Mouse (Mus musculus): Measurements from ENCODE around the gene Rcc2. TPM values are rescaled to one million over a fixed set of nuclear protein-coding genes. Genes with fewer than 3 reads are reported as not detected.
A peak's percentile ranks its signal among the peaks of the same experiment; 100 is the strongest.

Rcc2 gene
- polyA plus RNA-seq, 1 experiment from 2014 or later, result 30.7 TPM

DNA sequence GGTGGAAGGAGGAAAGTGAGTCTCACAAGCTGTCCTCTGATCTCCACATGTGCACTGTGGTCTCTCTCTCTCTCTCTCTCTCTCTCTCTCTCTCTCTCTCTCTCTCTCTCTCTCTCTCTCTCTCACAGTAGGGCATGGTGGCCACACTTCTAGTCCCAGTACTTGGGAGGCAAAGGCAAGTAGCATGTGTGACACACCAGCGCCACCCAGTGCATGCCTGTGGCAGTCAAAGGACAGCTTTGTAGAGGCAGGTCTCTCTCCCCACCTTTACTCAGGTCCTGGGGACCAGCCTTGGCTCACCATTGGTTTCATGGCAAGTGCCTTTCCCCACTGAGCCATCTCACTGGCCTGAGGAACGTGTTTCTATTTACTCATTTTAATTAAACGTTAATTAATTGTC, 44.3 kb downstream of the Rcc2 start:
- Histone ChIP-seq H3K4me2 (no peak overlapping the region), H3K27ac (replicated peaks) (no peak overlapping the region), H3K9me3 (no peaks in the 10 kb centered on the region), H3K27me3 (no peaks in the 10 kb centered on the region), H3K36me3 (no peaks in the 10 kb centered on the region), H3K4me3 (no peak overlapping the region), H3K9ac (no peak overlapping the region), H3K4me1 (replicated peaks) (peaks cover 9% of the 10 kb centered on the region; the same call in 1 of the 2 replicates)
- ATAC-seq (ENCODE audit: low read depth), result no peak
- WGBS, result 23% methylated on average over 3 of the region's 3 CpGs

DNA sequence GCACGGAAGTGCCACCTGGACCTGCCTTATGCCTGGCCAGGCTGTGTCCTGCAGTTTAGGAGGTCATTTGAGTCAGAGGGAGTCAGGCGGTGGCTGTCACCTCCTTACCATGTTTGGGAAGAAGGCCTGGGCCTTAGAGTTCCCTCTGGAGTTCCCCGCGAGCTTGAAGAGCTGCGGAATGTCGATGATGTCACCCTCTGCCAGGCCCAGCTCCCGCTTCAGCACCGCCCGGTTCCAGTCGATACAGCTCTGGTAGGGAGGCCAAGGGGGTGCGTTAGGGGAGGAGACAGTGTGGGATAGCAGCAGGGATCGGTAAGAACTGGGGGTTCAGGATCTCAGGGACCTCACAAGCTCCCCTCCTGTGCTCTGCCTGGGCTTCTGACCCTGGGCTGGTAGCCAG, 47.6 kb downstream of the Rcc2 start:
- Histone ChIP-seq H3K36me3 (no peaks in the 10 kb centered on the region), H3K27ac (replicated peaks) (no peak overlapping the region), H3K4me3 (no peak overlapping the region), H3K4me1 (replicated peaks) (peaks cover 10% of the 10 kb centered on the region), H3K9me3 (no peaks in the 10 kb centered on the region), H3K9ac (no peak overlapping the region), H3K4me2 (no peak overlapping the region), H3K27me3 (no peaks in the 10 kb centered on the region)
- 36% methylated on average over 12 of the region's 12 CpGs for WGBS
- ATAC-seq (ENCODE audit: low read depth), result 0 out of 2 replicates have a peak, but pooled peaks have one; percentile 8

DNA sequence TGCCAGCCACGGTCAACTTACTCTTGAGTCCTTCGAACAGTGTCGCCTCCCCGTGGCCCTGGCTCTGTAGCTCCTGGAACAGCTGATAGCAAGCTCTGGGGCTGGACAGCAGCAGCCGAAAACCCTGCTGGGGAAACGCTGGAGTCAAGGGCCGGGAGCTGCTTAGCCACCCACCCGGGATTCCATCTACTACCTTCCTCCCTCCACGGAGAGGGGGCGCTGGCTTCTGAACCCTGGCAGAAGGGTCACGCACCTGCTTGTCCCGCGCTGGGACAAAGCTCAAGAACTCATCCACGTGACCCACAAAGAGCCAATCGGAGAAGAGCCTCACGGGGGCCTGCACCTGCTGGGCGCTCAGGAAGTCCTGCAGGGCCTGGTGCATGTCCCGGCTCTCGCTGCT, 50.0 kb downstream of the Rcc2 start:
- peaks cover 10% of the 10 kb centered on the region for H3K4me1 ChIP-seq (replicated peaks)
- H3K9me3 ChIP-seq, result no peaks in the 10 kb centered on the region
- H3K9ac ChIP-seq, result no peak overlapping the region
- no peak for ATAC-seq (ENCODE audit: low read depth)
- WGBS, result 5% methylated on average over 19 of the region's 19 CpGs
- no peak overlapping the region for H3K27ac ChIP-seq (replicated peaks)
- H3K36me3 ChIP-seq, result no peaks in the 10 kb centered on the region
- H3K27me3 ChIP-seq, result no peaks in the 10 kb centered on the region
- peak overlapping the region; percentile 46 for H3K4me2 ChIP-seq
- H3K4me3 ChIP-seq, result peak overlapping the region; percentile 3; the same call in 1 of the 2 replicates

DNA sequence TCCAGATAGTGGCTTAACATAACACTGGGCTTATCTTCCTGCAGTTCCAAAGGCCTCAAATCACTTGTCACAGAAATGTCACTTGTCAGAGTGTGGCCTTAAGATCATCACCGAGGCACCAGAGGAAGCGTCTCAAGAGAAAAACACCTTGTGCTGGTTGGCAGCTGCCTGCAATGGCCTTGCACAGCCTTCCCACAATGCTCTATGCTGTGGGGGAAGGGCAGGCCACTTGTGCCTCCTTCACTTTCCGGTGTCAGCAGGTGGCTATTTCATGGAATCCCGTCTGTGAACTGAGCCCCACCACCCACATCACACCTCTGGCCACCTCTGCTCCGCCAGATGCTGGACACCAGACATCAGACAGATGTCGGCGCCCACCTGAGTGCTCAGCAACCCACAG, 53.0 kb downstream of the Rcc2 start:
- Histone ChIP-seq H3K9ac (no peak overlapping the region), H3K9me3 (no peaks in the 10 kb centered on the region), H3K4me1 (replicated peaks) (peaks cover 14% of the 10 kb centered on the region), H3K27me3 (no peaks in the 10 kb centered on the region), H3K4me3 (no peak overlapping the region), H3K27ac (replicated peaks) (no peak overlapping the region), H3K4me2 (no peak overlapping the region), H3K36me3 (no peaks in the 10 kb centered on the region)
- no peak for ATAC-seq (ENCODE audit: low read depth)
- 68% methylated on average over 7 of the region's 7 CpGs for WGBS

DNA sequence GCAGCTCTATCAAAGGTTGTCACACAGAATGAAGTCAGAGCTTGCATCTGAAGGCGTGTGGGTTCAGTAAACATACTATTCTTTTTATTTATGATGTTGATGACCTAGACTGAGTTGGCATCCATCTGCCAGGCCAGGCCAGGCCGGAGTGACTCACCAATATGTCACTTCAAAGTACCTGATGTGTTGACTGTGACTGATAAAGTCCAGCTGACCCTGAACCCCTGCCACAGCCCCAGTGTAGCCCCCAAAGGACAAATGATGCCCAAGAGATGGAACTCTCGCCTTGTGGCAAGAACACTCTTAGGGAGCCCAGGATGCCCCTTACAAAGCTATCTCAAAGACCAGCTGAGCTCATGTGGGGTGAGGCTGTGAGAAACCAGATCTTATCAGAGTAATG, 55.5 kb downstream of the Rcc2 start:
- no peaks in the 10 kb centered on the region for H3K9me3 ChIP-seq
- no peak overlapping the region for H3K9ac ChIP-seq
- 89% methylated on average over 3 of the region's 3 CpGs for WGBS
- no peak for ATAC-seq (ENCODE audit: low read depth)
- no peaks in the 10 kb centered on the region for H3K36me3 ChIP-seq
- peaks cover 7% of the 10 kb centered on the region; the same call in 1 of the 2 replicates for H3K4me1 ChIP-seq (replicated peaks)
- no peak overlapping the region for H3K27ac ChIP-seq (replicated peaks)
- H3K4me3 ChIP-seq, result no peak overlapping the region
- H3K4me2 ChIP-seq, result no peak overlapping the region
- no peaks in the 10 kb centered on the region for H3K27me3 ChIP-seq

DNA sequence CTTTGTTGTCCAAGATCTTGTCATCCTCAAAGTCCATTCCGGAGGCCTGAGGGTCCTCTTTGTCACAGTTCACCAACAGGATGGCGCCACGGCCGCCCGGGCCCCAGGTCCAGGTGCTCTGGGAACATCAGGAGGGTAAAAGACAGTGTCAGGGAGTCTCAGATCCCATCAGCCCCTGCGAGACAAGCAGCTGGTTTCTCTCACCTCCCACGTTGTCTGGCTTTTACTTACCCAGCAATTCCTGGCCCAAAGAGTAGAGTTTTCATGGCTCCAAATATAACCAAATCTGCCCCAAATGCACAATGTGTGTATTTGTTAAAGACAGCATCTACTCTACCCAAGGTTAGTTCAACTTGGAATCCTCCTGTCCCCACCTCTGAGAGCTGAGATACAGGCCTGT, 61.3 kb downstream of the Rcc2 start:
- ATAC-seq (ENCODE audit: low read depth), result no peak
- no peak overlapping the region for H3K9ac ChIP-seq
- H3K4me3 ChIP-seq, result no peak overlapping the region
- no peaks in the 10 kb centered on the region for H3K9me3 ChIP-seq
- H3K27ac ChIP-seq (replicated peaks), result no peak overlapping the region
- H3K27me3 ChIP-seq, result no peaks in the 10 kb centered on the region
- peaks cover 7% of the 10 kb centered on the region; the same call in 1 of the 2 replicates for H3K4me1 ChIP-seq (replicated peaks)
- H3K36me3 ChIP-seq, result no peaks in the 10 kb centered on the region
- H3K4me2 ChIP-seq, result no peak overlapping the region
- WGBS, result 91% methylated on average over 7 of the region's 7 CpGs

DNA sequence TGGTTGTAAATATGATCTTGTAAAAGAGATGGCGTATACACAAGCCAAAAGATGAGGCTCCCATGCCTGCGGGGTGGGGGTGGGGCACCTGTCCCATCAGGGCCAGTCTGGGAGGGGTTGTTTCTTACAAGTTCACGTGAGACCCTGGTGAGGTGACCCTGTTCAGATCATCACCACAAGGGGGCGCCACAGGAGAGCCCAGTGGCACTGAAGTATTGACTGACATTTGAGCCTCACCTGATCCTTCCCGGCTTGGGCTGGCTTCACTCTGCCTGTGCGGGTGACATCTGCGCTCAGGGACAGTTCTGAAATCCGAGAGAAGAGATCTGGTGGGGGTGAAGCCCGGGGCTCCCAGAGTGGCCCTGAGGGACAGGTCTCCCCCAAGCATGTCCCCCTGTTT, 62.8 kb downstream of the Rcc2 start:
- no peak for ATAC-seq (ENCODE audit: low read depth)
- Histone ChIP-seq H3K27me3 (no peaks in the 10 kb centered on the region), H3K4me3 (no peak overlapping the region), H3K9me3 (no peaks in the 10 kb centered on the region), H3K4me2 (no peak overlapping the region), H3K9ac (no peak overlapping the region), H3K36me3 (no peaks in the 10 kb centered on the region), H3K27ac (replicated peaks) (no peak overlapping the region), H3K4me1 (replicated peaks) (peaks cover 2% of the 10 kb centered on the region; the same call in 1 of the 2 replicates)
- 12% methylated on average over 9 of the region's 9 CpGs for WGBS

DNA sequence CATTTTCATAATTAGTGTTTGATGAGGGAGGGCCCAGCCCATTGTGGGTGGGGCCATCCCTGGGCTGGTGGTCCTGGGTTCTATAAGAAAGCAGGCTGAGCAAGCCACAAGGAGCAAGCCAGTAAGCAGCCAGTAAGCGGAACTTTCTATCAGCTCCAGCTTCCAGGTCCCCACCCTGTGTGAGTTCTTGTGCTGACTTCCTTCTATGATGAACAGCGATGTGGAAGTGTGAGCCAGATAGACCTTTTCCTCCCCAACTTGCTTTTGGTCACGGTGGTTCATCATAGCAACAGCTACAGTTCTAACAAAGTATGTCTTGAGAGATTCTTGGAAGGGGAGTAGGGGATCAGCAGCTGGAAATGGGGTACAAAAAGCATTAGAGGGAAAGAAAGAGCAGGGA, 65.6 kb downstream of the Rcc2 start:
- WGBS, result 86% methylated on average over 3 of the region's 3 CpGs

DNA sequence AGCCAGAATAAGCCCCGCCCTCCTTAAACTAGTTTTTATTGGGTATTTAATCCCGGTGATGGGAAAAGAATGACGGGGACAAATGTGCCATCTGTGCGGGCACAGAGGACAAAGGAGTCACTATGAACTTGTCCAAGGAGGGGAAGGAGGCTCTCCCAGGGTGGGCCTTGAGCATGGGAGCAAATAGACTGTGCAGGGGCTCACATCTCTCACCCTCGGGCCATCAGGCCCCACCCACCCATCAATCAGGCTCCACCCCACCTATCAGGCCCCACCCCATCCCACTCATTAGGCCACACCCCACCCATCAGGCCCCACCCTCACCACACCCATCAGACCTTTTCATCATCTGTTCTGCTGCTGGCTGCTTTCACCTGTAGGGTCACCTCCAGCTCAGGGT, 68.6 kb downstream of the Rcc2 start:
- Histone ChIP-seq H3K27me3 (no peaks in the 10 kb centered on the region), H3K4me1 (replicated peaks) (peaks cover 14% of the 10 kb centered on the region), H3K4me2 (no peak overlapping the region), H3K36me3 (no peaks in the 10 kb centered on the region), H3K4me3 (no peak overlapping the region), H3K9ac (no peak overlapping the region), H3K27ac (replicated peaks) (no peak overlapping the region), H3K9me3 (no peaks in the 10 kb centered on the region)
- 67% methylated on average over 5 of the region's 5 CpGs for WGBS
- ATAC-seq (ENCODE audit: low read depth), result no peak

More for the DNA sequence above, 65.6 kb downstream of the Rcc2 start:
- Histone ChIP-seq H3K4me1 (replicated peaks) (peaks cover 5% of the 10 kb centered on the region), H3K9me3 (no peaks in the 10 kb centered on the region), H3K4me2 (no peak overlapping the region), H3K27me3 (no peaks in the 10 kb centered on the region), H3K36me3 (no peaks in the 10 kb centered on the region), H3K27ac (replicated peaks) (no peak overlapping the region), H3K9ac (no peak overlapping the region), H3K4me3 (no peak overlapping the region)
- no peak for ATAC-seq (ENCODE audit: low read depth)

DNA sequence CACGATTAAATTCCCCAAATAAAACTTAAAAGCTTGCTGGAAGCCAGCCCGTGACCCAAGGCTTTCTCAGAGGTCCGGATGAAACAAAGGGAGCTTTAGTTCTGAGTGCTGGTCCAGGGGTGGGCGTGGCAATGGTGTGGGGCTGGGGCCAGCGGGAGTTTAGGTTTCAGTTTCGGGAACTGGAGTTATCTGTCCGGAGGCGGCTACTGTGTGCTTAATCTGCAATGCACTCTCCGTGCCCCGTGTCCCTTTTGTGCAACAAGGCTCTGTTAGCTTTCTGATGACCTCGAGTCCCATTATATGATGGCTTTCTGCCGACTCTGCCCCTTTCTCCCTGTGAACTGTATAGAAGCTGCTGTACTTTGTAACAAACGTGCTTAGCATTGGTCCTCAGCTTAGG, 70.1 kb downstream of the Rcc2 start:
- H3K4me2 ChIP-seq, result peak overlapping the region; percentile 41
- peak overlapping the region; percentile 16 for H3K4me3 ChIP-seq
- H3K36me3 ChIP-seq, result no peaks in the 10 kb centered on the region
- H3K9ac ChIP-seq, result 0 out of 2 replicates have a peak overlapping the region, but pooled peaks have one; percentile 27
- no peaks in the 10 kb centered on the region for H3K9me3 ChIP-seq
- H3K27ac ChIP-seq (replicated peaks), result no peak overlapping the region
- H3K27me3 ChIP-seq, result no peaks in the 10 kb centered on the region
- WGBS, result 10% methylated on average over 13 of the region's 13 CpGs
- peaks cover 14% of the 10 kb centered on the region for H3K4me1 ChIP-seq (replicated peaks)
- no peak for ATAC-seq (ENCODE audit: low read depth)

DNA sequence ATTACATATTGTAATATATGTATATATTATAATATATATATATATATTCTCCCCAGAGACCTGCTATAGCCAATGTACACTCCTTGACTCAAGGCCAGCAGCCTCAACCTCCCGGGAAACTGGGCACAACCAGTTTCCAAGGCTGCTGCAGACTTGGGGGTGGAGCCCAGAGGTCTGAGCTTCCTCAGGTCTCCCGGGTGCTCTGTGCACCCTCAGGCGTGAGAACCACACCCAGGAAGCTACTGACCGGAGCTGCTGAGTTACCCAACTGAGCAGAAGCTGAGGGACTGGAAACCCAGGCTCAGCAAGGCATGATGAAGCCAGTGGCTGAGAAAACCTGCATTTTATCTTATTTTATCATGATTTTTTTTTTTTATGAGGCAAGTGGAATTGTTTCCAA, 70.8 kb downstream of the Rcc2 start:
- Histone ChIP-seq H3K27ac (replicated peaks) (no peak overlapping the region), H3K4me3 (no peak overlapping the region), H3K27me3 (no peaks in the 10 kb centered on the region), H3K4me1 (replicated peaks) (peaks cover 14% of the 10 kb centered on the region), H3K36me3 (no peaks in the 10 kb centered on the region), H3K9me3 (no peaks in the 10 kb centered on the region), H3K4me2 (no peak overlapping the region), H3K9ac (no peak overlapping the region)
- 38% methylated on average over 4 of the region's 4 CpGs for WGBS
- ATAC-seq (ENCODE audit: low read depth), result no peak
